ENCODE assay signal across 26 mouse cellular contexts in genomic region chr6:141293460-141293853, GRCm38 (mm10). TPM values are rescaled to one million over a fixed set of nuclear protein-coding genes. Genes with fewer than 3 reads are reported as not detected.
DNase-seq lines count a peak whose midpoint lies in the region; ATAC-seq and TF ChIP-seq lines count a peak whose summit lies in the region.
"Had no signal": no experiment of that assay in that cellular context is flagged by ENCODE, and none has a peak within 500 bp of the region (broad histone marks: within the 10 kb centered on the region; RNA-seq: fewer than 3 reads in every experiment).

No protein-coding gene starts in this region.

- no peaks in the 10 kb centered on the region for H3K27me3 ChIP-seq in intestine, embryonic 15.5 days (replicated peaks)
- no peaks in the 10 kb centered on the region for H3K27me3 ChIP-seq in intestine, postnatal 0 days (replicated peaks; ENCODE audit: control insufficient read depth, insufficient read depth, low read length)
- H3K27me3 ChIP-seq in midbrain, embryonic 16.5 days (ENCODE audit: control insufficient read depth, insufficient read depth, low read depth, low read length), result no peaks in the 10 kb centered on the region
- H3K27me3 ChIP-seq: embryonic facial prominence, embryonic 13.5 days; embryonic facial prominence, embryonic 15.5 days; forebrain, embryonic 12.5 days; Patski had no signal

- 36% methylated on average over 2 of the region's 2 CpGs for WGBS in intestine, embryonic 15.5 days
- 33% methylated on average over 2 of the region's 2 CpGs for WGBS in intestine, postnatal 0 days
- 48% methylated on average over 2 of the region's 2 CpGs for WGBS in midbrain, embryonic 16.5 days

- no peaks in the 10 kb centered on the region for H3K4me1 ChIP-seq in intestine, embryonic 15.5 days (replicated peaks)
- 0 out of 2 replicates have a peak, but pooled peaks cover 6% of the 10 kb centered on the region for H3K4me1 ChIP-seq in intestine, postnatal 0 days (replicated peaks; ENCODE audit: control insufficient read depth, insufficient read depth, low read length)
- H3K4me1 ChIP-seq in midbrain, embryonic 16.5 days (ENCODE audit: control insufficient read depth, insufficient read depth, low read length), result no peaks in the 10 kb centered on the region
- H3K4me1 ChIP-seq: embryonic facial prominence, embryonic 13.5 days; embryonic facial prominence, embryonic 15.5 days; forebrain, embryonic 10.5 days; forebrain, embryonic 12.5 days had no signal

- H3K9me3 ChIP-seq in intestine, embryonic 15.5 days, result no peaks in the 10 kb centered on the region
- no peaks in the 10 kb centered on the region for H3K9me3 ChIP-seq in intestine, postnatal 0 days (ENCODE audit: control insufficient read depth)
- H3K9me3 ChIP-seq in midbrain, embryonic 16.5 days (replicated peaks; ENCODE audit: control insufficient read depth, low read length, poor library complexity, severe bottlenecking), result no peaks in the 10 kb centered on the region
- H3K9me3 ChIP-seq: embryonic facial prominence, embryonic 13.5 days; embryonic facial prominence, embryonic 15.5 days; forebrain, embryonic 10.5 days; forebrain, embryonic 12.5 days had no signal

- peak overlapping the region; percentile 25; the same call in 1 of the 2 replicates for H3K27ac ChIP-seq in intestine, embryonic 15.5 days
- H3K27ac ChIP-seq in intestine, postnatal 0 days (ENCODE audit: low read depth, low read length), result peak overlapping the region; percentile 73; the same call in 1 of the 2 replicates
- H3K27ac ChIP-seq in midbrain, embryonic 16.5 days (ENCODE audit: low read length), result no peak overlapping the region
- H3K27ac ChIP-seq: embryonic facial prominence, embryonic 13.5 days; embryonic facial prominence, embryonic 15.5 days; forebrain, embryonic 10.5 days; forebrain, embryonic 12.5 days had no signal

- TF ChIP-seq CTCF in intestine, postnatal 0 days (IDR thresholded peaks at IDR 0.05; ENCODE audit: low read depth), result no peak

- no peak overlapping the region for H3K4me2 ChIP-seq in intestine, embryonic 15.5 days (replicated peaks)
- H3K4me2 ChIP-seq in intestine, postnatal 0 days (replicated peaks; ENCODE audit: low read depth), result peak overlapping the region; percentile 14
- no peak overlapping the region for H3K4me2 ChIP-seq in midbrain, embryonic 16.5 days (ENCODE audit: low read length)
- H3K4me2 ChIP-seq: embryonic facial prominence, embryonic 13.5 days; embryonic facial prominence, embryonic 15.5 days; forebrain, embryonic 12.5 days had no signal

- DNase-seq in Muller cell, postnatal 12 days (ENCODE audit: inconsistent ontology term), result peak; percentile 12
- DNase-seq in yolk sac, embryonic 10.5 days (ENCODE audit: low spot score), result peak; percentile 49
- no peak for DNase-seq in thymus, postnatal 36 days
- no peak for DNase-seq in cerebellum, postnatal 25 days
- DNase-seq: adrenal gland, adult 8-10 months; adrenal gland, postnatal 14 days; adrenal gland, postnatal 36 days; cerebellum, adult 11-12 months; cerebellum, adult 2 months; cerebellum, adult 9-10 months; cerebellum, postnatal 10 days; cerebellum, postnatal 36 days; embryo, embryonic 11 days had no signal

- H3K4me3 ChIP-seq in intestine, embryonic 15.5 days (replicated peaks), result no peak overlapping the region
- H3K4me3 ChIP-seq in intestine, postnatal 0 days (ENCODE audit: low read depth, low read length), result no peak overlapping the region
- H3K4me3 ChIP-seq in midbrain, embryonic 16.5 days (ENCODE audit: low read depth, low read length), result no peak overlapping the region
- H3K4me3 ChIP-seq: embryonic facial prominence, embryonic 13.5 days; embryonic facial prominence, embryonic 15.5 days; erythroblast, embryonic 14.5 days; forebrain, embryonic 10.5 days; forebrain, embryonic 12.5 days had no signal

- no peaks in the 10 kb centered on the region for H3K36me3 ChIP-seq in intestine, embryonic 15.5 days
- no peaks in the 10 kb centered on the region for H3K36me3 ChIP-seq in intestine, postnatal 0 days (ENCODE audit: control insufficient read depth, insufficient read depth)
- no peaks in the 10 kb centered on the region for H3K36me3 ChIP-seq in midbrain, embryonic 16.5 days (ENCODE audit: control insufficient read depth, insufficient read depth, low read length)
- H3K36me3 ChIP-seq: embryonic facial prominence, embryonic 13.5 days; embryonic facial prominence, embryonic 15.5 days; forebrain, embryonic 10.5 days; forebrain, embryonic 12.5 days had no signal

- peak; percentile 77 for ATAC-seq in intestine, embryonic 15.5 days
- ATAC-seq in intestine, postnatal 0 days, result peak; percentile 71
- ATAC-seq in midbrain, embryonic 16.5 days, result no peak
- ATAC-seq: activated CD4-positive, CD25-positive, alpha-beta regulatory T cell, adult 4 months; forebrain, embryonic 14.5 days; forebrain, embryonic 16.5 days; Patski had no signal

- H3K9ac ChIP-seq in intestine, embryonic 15.5 days, result no peak overlapping the region
- H3K9ac ChIP-seq in intestine, postnatal 0 days (ENCODE audit: low read depth, low read length), result no peak overlapping the region
- H3K9ac ChIP-seq in midbrain, embryonic 16.5 days (ENCODE audit: low read depth, low read length), result no peak overlapping the region
- H3K9ac ChIP-seq: embryonic facial prominence, embryonic 13.5 days; embryonic facial prominence, embryonic 15.5 days; forebrain, embryonic 12.5 days had no signal

RNA-seq across cellular contexts. Expression of gene Pde3a, which starts 44.4 kb away (rescaled TPM):
- 19.5 and 20.8 TPM in 2 replicates for polyA plus RNA-seq in intestine, embryonic 15.5 days (2015; fragmentation: Nextera tagmentation; extraction: Ambion mirVana)
- 17.6 and 18.6 TPM in 2 replicates for polyA plus RNA-seq in intestine, postnatal 0 days (2015; fragmentation: Nextera tagmentation; extraction: Ambion mirVana)
- 2.1 and 2.3 TPM in 2 replicates for polyA plus RNA-seq in midbrain, embryonic 16.5 days (2015; fragmentation: Nextera tagmentation; extraction: Ambion mirVana)
- polyA plus RNA-seq: C2C12; erythroblast, embryonic 14.5 days had no signal

Comparison
In these comparisons a context has a peak if more than half of its experiments do, and no peak if none do; other contexts are left out.
1. DNase-seq: peak in Muller cell, postnatal 12 days (single experiment) and yolk sac, embryonic 10.5 days (single experiment); none in thymus, postnatal 36 days (0 of 2) and cerebellum, postnatal 25 days (0 of 2).